8 mouse cellular contexts compared by ENCODE assay signal in genomic region chr10:24150086-24150485, GRCm38 (mm10). TPM values are rescaled to one million over a fixed set of nuclear protein-coding genes. Genes with fewer than 3 reads are reported as not detected.
DNase-seq lines count a peak whose midpoint lies in the region; ATAC-seq and TF ChIP-seq lines count a peak whose summit lies in the region.

No protein-coding gene starts in this region.

- peaks cover 16% of the 10 kb centered on the region for H3K36me3 ChIP-seq in erythroblast, embryonic 14.5 days (ENCODE audit: control insufficient read depth)
- peaks cover 7% of the 10 kb centered on the region for H3K36me3 ChIP-seq in intestine, postnatal 0 days (ENCODE audit: control insufficient read depth, insufficient read depth)
- peaks cover 5% of the 10 kb centered on the region; the same call in 1 of the 2 replicates for H3K36me3 ChIP-seq in liver, postnatal 0 days (replicated peaks; ENCODE audit: insufficient read depth, low read length)

- peak overlapping the region; percentile 68 for H3K4me2 ChIP-seq in intestine, postnatal 0 days (replicated peaks; ENCODE audit: low read depth)
- peak overlapping the region; percentile 85 for H3K4me2 ChIP-seq in liver, postnatal 0 days (ENCODE audit: low read depth, low read length)

- DNase-seq in liver, postnatal 0 days, result no peak
- no peak for DNase-seq in spleen, adult 18-20 months
- no peak for DNase-seq in right cerebral cortex, postnatal 10 days (ENCODE audit: low spot score in 2 of 2)
- DNase-seq in cerebellum, adult 8-10 months, result no peak

- ATAC-seq in erythroblast, adult 5-6 weeks (replicated peaks; ENCODE audit: low FRiP score, poor library complexity, severe bottlenecking), result no peak
- ATAC-seq in intestine, postnatal 0 days, result no peak
- ATAC-seq in liver, postnatal 0 days, result no peak

- H3K4me3 ChIP-seq in erythroblast, embryonic 14.5 days (replicated peaks), result peak overlapping the region; percentile 75
- H3K4me3 ChIP-seq in cortical plate, adult 2 months (ENCODE audit: insufficient read depth, low read length), result peak overlapping the region; percentile 99
- H3K4me3 ChIP-seq in intestine, postnatal 0 days (ENCODE audit: low read depth, low read length), result peak overlapping the region; percentile 82
- peak overlapping the region; percentile 87 for H3K4me3 ChIP-seq in liver, postnatal 0 days (ENCODE audit: low read depth, low read length)

- H3K27ac ChIP-seq in cortical plate, adult 2 months (ENCODE audit: insufficient read depth, low read length), result no peak overlapping the region
- H3K27ac ChIP-seq in intestine, postnatal 0 days (ENCODE audit: low read depth, low read length), result peak overlapping the region; percentile 91; the same call in 1 of the 2 replicates
- H3K27ac ChIP-seq in liver, postnatal 0 days (ENCODE audit: low read depth), result peak overlapping the region; percentile 89; the same call in 1 of the 2 replicates

- 25% methylated on average over 7 of the region's 7 CpGs for WGBS in intestine, postnatal 0 days
- 38% methylated on average over 7 of the region's 7 CpGs for WGBS in liver, postnatal 0 days (ENCODE audit: insufficient replicate concordance)

- no peak for TF ChIP-seq CTCF in cortical plate, adult 2 months (IDR thresholded peaks at IDR 0.05; ENCODE audit: extremely low read depth, insufficient read depth, low read length)
- no peak for TF ChIP-seq CTCF in intestine, postnatal 0 days (IDR thresholded peaks at IDR 0.05; ENCODE audit: low read depth)
- no peak for TF ChIP-seq CTCF in liver, postnatal 0 days (IDR thresholded peaks at IDR 0.05; ENCODE audit: low read depth)

- H3K9ac ChIP-seq in intestine, postnatal 0 days (ENCODE audit: low read depth, low read length), result 0 out of 2 replicates have a peak overlapping the region, but pooled peaks have one; percentile 83
- H3K9ac ChIP-seq in liver, postnatal 0 days (replicated peaks), result peak overlapping the region; percentile 88

- no peak for TF ChIP-seq EP300 in liver, postnatal 0 days (IDR thresholded peaks at IDR 0.05; ENCODE audit: low read depth)

- no peaks in the 10 kb centered on the region for H3K9me3 ChIP-seq in erythroblast, embryonic 14.5 days (ENCODE audit: control insufficient read depth, low read length)
- no peaks in the 10 kb centered on the region for H3K9me3 ChIP-seq in intestine, postnatal 0 days (ENCODE audit: control insufficient read depth)
- no peaks in the 10 kb centered on the region for H3K9me3 ChIP-seq in liver, postnatal 0 days (ENCODE audit: low read length)

- no peaks in the 10 kb centered on the region for H3K27me3 ChIP-seq in erythroblast, embryonic 14.5 days (ENCODE audit: control insufficient read depth)
- no peaks in the 10 kb centered on the region for H3K27me3 ChIP-seq in intestine, postnatal 0 days (replicated peaks; ENCODE audit: control insufficient read depth, insufficient read depth, low read length)
- no peaks in the 10 kb centered on the region for H3K27me3 ChIP-seq in liver, postnatal 0 days (ENCODE audit: insufficient read depth, low read length)

- peaks cover 28% of the 10 kb centered on the region for H3K4me1 ChIP-seq in erythroblast, embryonic 14.5 days (ENCODE audit: control insufficient read depth)
- H3K4me1 ChIP-seq in cortical plate, adult 2 months (ENCODE audit: control insufficient read depth, insufficient read depth, low read length), result peaks cover 5% of the 10 kb centered on the region
- H3K4me1 ChIP-seq in intestine, postnatal 0 days (replicated peaks; ENCODE audit: control insufficient read depth, insufficient read depth, low read length), result peaks cover 6% of the 10 kb centered on the region
- peaks cover 15% of the 10 kb centered on the region; the same call in 1 of the 2 replicates for H3K4me1 ChIP-seq in liver, postnatal 0 days (ENCODE audit: insufficient read depth)

- no peak for TF ChIP-seq POLR2A in cortical plate, adult 2 months (IDR thresholded peaks at IDR 0.05; ENCODE audit: extremely low read depth, insufficient read depth, low read length)

RNA-seq across cellular contexts. Expression of gene Stx7, which starts 1.0 kb away (rescaled TPM):
- 2.2 and 2.7 TPM in 2 replicates for polyA plus RNA-seq in erythroblast, embryonic 14.5 days (2012)
- 25.1 and 25.4 TPM in 2 replicates for total RNA-seq in erythroblast, adult 5-6 weeks (2015; ENCODE audit: low replicate concordance)
- 23.7 and 25.3 TPM in 2 replicates for total RNA-seq in erythroblast, adult 5-6 weeks (2017; ENCODE audit: low replicate concordance)
- polyA plus RNA-seq in cortical plate, adult 2 months (2012; rRNA removed), result 143 and 154 TPM in 2 replicates
- polyA plus RNA-seq in intestine, postnatal 0 days (2015; fragmentation: Nextera tagmentation; extraction: Ambion mirVana), result 171 and 189 TPM in 2 replicates
- polyA plus RNA-seq in liver, postnatal 0 days (2015; fragmentation: Nextera tagmentation; extraction: Ambion mirVana), result 33.7 and 35.7 TPM in 2 replicates

RNA-seq across cellular contexts. Expression of gene Taar9, which starts 40.8 kb away (rescaled TPM):
- not detected in 2 replicates for polyA plus RNA-seq in erythroblast, embryonic 14.5 days (2012)
- total RNA-seq in erythroblast, adult 5-6 weeks (2015; ENCODE audit: low replicate concordance), result not detected in 2 replicates
- not detected in 2 replicates for total RNA-seq in erythroblast, adult 5-6 weeks (2017; ENCODE audit: low replicate concordance)
- polyA plus RNA-seq in cortical plate, adult 2 months (2012; rRNA removed), result not detected in 2 replicates
- not detected in 2 replicates for polyA plus RNA-seq in intestine, postnatal 0 days (2015; fragmentation: Nextera tagmentation; extraction: Ambion mirVana)
- polyA plus RNA-seq in liver, postnatal 0 days (2015; fragmentation: Nextera tagmentation; extraction: Ambion mirVana), result not detected in 2 replicates

RNA-seq across cellular contexts. Expression of gene Taar8c, which starts 48.4 kb away (rescaled TPM):
- not detected in 2 replicates for polyA plus RNA-seq in erythroblast, embryonic 14.5 days (2012)
- total RNA-seq in erythroblast, adult 5-6 weeks (2015; ENCODE audit: low replicate concordance), result not detected in 2 replicates
- not detected in 2 replicates for total RNA-seq in erythroblast, adult 5-6 weeks (2017; ENCODE audit: low replicate concordance)
- not detected in 2 replicates for polyA plus RNA-seq in cortical plate, adult 2 months (2012; rRNA removed)
- polyA plus RNA-seq in intestine, postnatal 0 days (2015; fragmentation: Nextera tagmentation; extraction: Ambion mirVana), result not detected in 2 replicates
- polyA plus RNA-seq in liver, postnatal 0 days (2015; fragmentation: Nextera tagmentation; extraction: Ambion mirVana), result not detected in 2 replicates

RNA-seq across cellular contexts. Expression of gene Taar8b, which starts 58.0 kb away (rescaled TPM):
- polyA plus RNA-seq in erythroblast, embryonic 14.5 days (2012), result not detected in 2 replicates
- not detected in 2 replicates for total RNA-seq in erythroblast, adult 5-6 weeks (2015; ENCODE audit: low replicate concordance)
- not detected in 2 replicates for total RNA-seq in erythroblast, adult 5-6 weeks (2017; ENCODE audit: low replicate concordance)
- polyA plus RNA-seq in cortical plate, adult 2 months (2012; rRNA removed), result not detected in 2 replicates
- polyA plus RNA-seq in intestine, postnatal 0 days (2015; fragmentation: Nextera tagmentation; extraction: Ambion mirVana), result not detected in 2 replicates
- not detected in 2 replicates for polyA plus RNA-seq in liver, postnatal 0 days (2015; fragmentation: Nextera tagmentation; extraction: Ambion mirVana)
